Mouse (Mus musculus) kidney, postnatal 0 days (tissue): ENCODE results near the gene Cul7. TPM values are rescaled to one million over a fixed set of nuclear protein-coding genes. Genes with fewer than 3 reads are reported as not detected.

Experiments
- ATAC-seq: fragments of 200-750 bp; cut with Nextera tagmentation; replicated peaks from 2 replicates; pipeline ENCODE4 v1.8.0; 2017; ENCODE audit warnings: low read depth, moderate number of reproducible peaks, moderate TSS enrichment, moderate library complexity; ENCODE audit not compliant: low FRiP score
- DNase-seq: peaks from one replicate; pipeline ENCODE4 v3.0.0-alpha.2; 2016; ENCODE audit warnings: low spot score
- H3K27ac ChIP-seq: fragments of 300-500 bp; sonication (generic); 2 replicates; pipeline ENCODE4 v1.5.1; 2014; ENCODE audit warnings: mild to moderate bottlenecking
- H3K27me3 ChIP-seq: fragments of 300-500 bp; sonication (generic); 2 replicates; pipeline ENCODE4 v1.6.1; 2014; ENCODE audit warnings: low read length, mixed read lengths; ENCODE audit not compliant: insufficient read depth
- H3K36me3 ChIP-seq: fragments of 300-500 bp; sonication (generic); 2 replicates; pipeline ENCODE4 v1.6.1; 2014; ENCODE audit warnings: low read length, mixed read lengths; ENCODE audit not compliant: insufficient read depth
- H3K4me1 ChIP-seq: fragments of 300-500 bp; sonication (generic); replicated peaks from 2 replicates; pipeline ENCODE4 v1.6.1; 2014; ENCODE audit warnings: antibody characterized with exemption, low read length, mixed read lengths; ENCODE audit not compliant: insufficient read depth
- H3K4me2 ChIP-seq: fragments of 300-500 bp; sonication (generic); 2 replicates; pipeline ENCODE4 v1.6.1; 2014; ENCODE audit warnings: mild to moderate bottlenecking, low read length, moderate library complexity, mixed read lengths
- H3K4me3 ChIP-seq: fragments of 300-500 bp; sonication (generic); replicated peaks from 2 replicates; pipeline ENCODE4 v1.5.1; 2014; ENCODE audit warnings: low read depth, low read length
- H3K9ac ChIP-seq: fragments of 300-500 bp; sonication (generic); 2 replicates; pipeline ENCODE4 v1.6.1; 2014; ENCODE audit warnings: low read depth, low read length
- H3K9me3 ChIP-seq: fragments of 300-500 bp; sonication (generic); replicated peaks from 2 replicates; pipeline ENCODE4 v1.6.1; 2016; ENCODE audit warnings: low read length, inconsistent platforms, mixed read lengths
- CTCF ChIP-seq: IDR thresholded peaks from 2 replicates; pipeline ENCODE4 v1.5.1; 2016; ENCODE audit warnings: antibody characterized with exemption, low read depth, mild to moderate bottlenecking, moderate library complexity
- WGBS: fragments of 180-500 bp; shearing (Covaris S2); extraction: QIAGEN DNeasy Blood & Tissue Kit; methylation state at CpG from one replicate; pipeline ENCODE4 v1.1.7; 2014; 5-methylcytosine and 5-hydroxymethylcytosine counted together
- polyA plus RNA-seq: library from polyadenylated mRNA; unstranded; fragments of >200 nt; fragmentation: Nextera tagmentation; extraction: Ambion mirVana; gene quantifications from 2 replicates; pipeline ENCODE4 v1.2.1, GENCODE M21; 2015

Cul7 gene
- polyA plus RNA-seq, 1 experiment from 2014 or later: 29.0 TPM

- WGBS: 20% methylated on average over 10 of the region's 10 CpGs
- Histone ChIP-seq H3K9ac (0 out of 2 replicates have a peak overlapping the region, but pooled peaks have one; percentile 18), H3K4me2 (peak overlapping the region; percentile 45)
These were observed 26.1 kb upstream of the Cul7 start for GRCm38 (mm10) chr17:46623819-46624557.

GRCm38 (mm10) chr17:46624598-46624997 lies 25.5 kb upstream of the Cul7 start:
- no peaks in the 10 kb centered on the region for H3K36me3 ChIP-seq
- TF ChIP-seq CTCF: no peak
- 0 out of 2 replicates have a peak overlapping the region, but pooled peaks have one; percentile 18 for H3K9ac ChIP-seq
- H3K4me2 ChIP-seq: peak overlapping the region; percentile 45
- no peak overlapping the region; the same call in 1 of the 2 replicates for H3K4me3 ChIP-seq
- no peaks in the 10 kb centered on the region for H3K27me3 ChIP-seq
- no peaks in the 10 kb centered on the region for H3K9me3 ChIP-seq
- peaks cover 50% of the 10 kb centered on the region for H3K4me1 ChIP-seq
- ATAC-seq (no peak), DNase-seq (no peak)
- 33% methylated on average over 12 of the region's 12 CpGs for WGBS
- peak overlapping the region; percentile 63 for H3K27ac ChIP-seq

More at GRCm38 (mm10) chr17:46623819-46624557, 26.1 kb upstream of the Cul7 start:
- Histone ChIP-seq H3K4me1 (peaks cover 55% of the 10 kb centered on the region), H3K27me3 (no peaks in the 10 kb centered on the region), H3K9me3 (no peaks in the 10 kb centered on the region), H3K36me3 (no peaks in the 10 kb centered on the region), H3K27ac (peak overlapping the region; percentile 63), H3K4me3 (no peak overlapping the region; the same call in 1 of the 2 replicates)
- ATAC-seq (no peak), DNase-seq (peak; percentile 68)
- TF ChIP-seq CTCF: peak; percentile 57

- H3K27ac ChIP-seq: peak overlapping the region; percentile 25; the same call in 1 of the 2 replicates
- peak overlapping the region; percentile 95 for H3K9ac ChIP-seq
- DNase-seq (no peak), ATAC-seq (no peak)
- no peaks in the 10 kb centered on the region for H3K9me3 ChIP-seq
- H3K4me2 ChIP-seq: peak overlapping the region; percentile 80
- 19% methylated on average over 6 of the region's 6 CpGs for WGBS
- TF ChIP-seq CTCF: no peak
- 0 out of 2 replicates have a peak, but pooled peaks cover 3% of the 10 kb centered on the region for H3K36me3 ChIP-seq
- H3K4me1 ChIP-seq: peaks cover 40% of the 10 kb centered on the region
- H3K4me3 ChIP-seq: peak overlapping the region; percentile 91
- no peaks in the 10 kb centered on the region for H3K27me3 ChIP-seq
These were observed 22.7 kb upstream of the Cul7 start for GRCm38 (mm10) chr17:46627409-46627808.

DNA sequence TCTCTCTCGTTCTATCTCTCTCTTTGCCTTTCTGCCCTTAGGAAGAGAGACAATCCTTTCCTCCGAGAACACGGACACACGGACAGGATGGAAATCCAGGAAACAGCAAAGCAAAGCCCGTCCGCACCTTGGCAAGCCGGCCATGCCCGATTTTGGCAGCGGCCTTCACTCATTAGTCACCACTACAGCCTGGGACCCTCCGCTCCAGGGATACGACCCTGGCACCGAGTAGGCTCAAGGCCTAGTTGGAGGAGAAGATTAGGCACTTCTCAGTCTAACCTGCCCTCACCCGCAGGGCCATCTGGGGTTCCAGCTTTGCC lies 21.7 kb upstream of the Cul7 start:
- WGBS: 0% methylated on average over 12 of the region's 13 CpGs
- H3K27ac ChIP-seq: peak overlapping the region; percentile 97
- peaks cover 38% of the 10 kb centered on the region for H3K4me1 ChIP-seq
- peak overlapping the region; percentile 80 for H3K4me2 ChIP-seq
- ATAC-seq (no peak), DNase-seq (no peak)
- no peaks in the 10 kb centered on the region for H3K9me3 ChIP-seq
- TF ChIP-seq CTCF: no peak
- H3K4me3 ChIP-seq: peak overlapping the region; percentile 91
- H3K36me3 ChIP-seq: 0 out of 2 replicates have a peak, but pooled peaks cover 5% of the 10 kb centered on the region
- no peaks in the 10 kb centered on the region for H3K27me3 ChIP-seq
- peak overlapping the region; percentile 95 for H3K9ac ChIP-seq

GRCm38 (mm10) chr17:46628791-46629684 lies 21.1 kb upstream of the Cul7 start, which contains the start of gene Ptk7:
TSS of gene Ptk7 (minus strand) at chr17:46629504.
- DNase-seq (peak; percentile 94), ATAC-seq (peak; percentile 48)
- no peaks in the 10 kb centered on the region for H3K9me3 ChIP-seq
- H3K9ac ChIP-seq: peak within 1 kb of the TSS; percentile 95
- H3K4me1 ChIP-seq: peaks cover 33% of the 10 kb centered on the region
- no peaks in the 10 kb centered on the region for H3K27me3 ChIP-seq
- peak within 1 kb of the TSS; percentile 97 for H3K27ac ChIP-seq
- H3K4me3 ChIP-seq: peak within 1 kb of the TSS; percentile 91
- WGBS: under 1% methylated on average over 81 of the region's 90 CpGs
- 0 out of 2 replicates have a peak, but pooled peaks cover 9% of the 10 kb centered on the region for H3K36me3 ChIP-seq
- TF ChIP-seq CTCF: no peak
- peak within 1 kb of the TSS; percentile 80 for H3K4me2 ChIP-seq
